Mouse (Mus musculus) right cerebral cortex, postnatal 10 days (tissue): ENCODE measurements around the gene Tango2.
A peak's percentile ranks its signal among the peaks of the same experiment; 100 is the strongest.

ENCODE experiments used
- DNase-seq, 2 experiments: peaks; one replicate each; pipeline ENCODE4 v3.0.0; 2021; ENCODE audit warnings: low spot score in 2 of 2

Tango2 gene

DNA sequence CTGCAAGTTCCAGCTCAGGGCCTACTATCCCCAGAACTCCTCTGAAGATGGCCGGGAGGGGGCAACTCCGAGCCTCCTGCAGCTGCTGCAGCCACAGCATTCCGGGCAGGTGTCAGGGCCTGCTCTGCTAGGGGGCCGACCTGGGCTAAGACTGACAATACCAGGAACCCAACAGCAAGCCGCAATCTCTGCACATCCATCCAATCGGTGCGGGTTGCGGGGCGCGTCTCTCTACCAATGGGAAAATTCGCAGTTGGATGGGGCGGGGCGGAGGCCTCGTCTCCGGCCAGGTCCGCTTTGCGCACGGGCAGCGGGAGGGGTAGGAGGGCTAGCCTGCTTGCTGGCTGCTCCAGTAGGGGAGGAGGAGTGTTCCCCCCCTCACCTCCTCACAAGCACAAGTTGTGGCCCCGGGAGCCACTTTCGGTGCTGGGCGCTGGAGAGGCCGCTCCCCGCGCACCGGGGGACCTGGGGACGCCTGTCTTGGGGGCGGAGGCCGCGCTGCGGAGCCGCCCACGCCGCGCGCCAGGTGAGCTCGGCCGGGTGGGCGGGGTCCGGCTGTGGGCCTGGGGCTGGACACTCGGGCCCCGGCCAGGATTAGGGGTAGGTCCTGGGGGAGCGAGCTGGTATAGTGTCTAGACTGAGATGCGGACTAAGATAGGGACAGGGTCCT lies at the start of gene Tango2, which contains the start of gene Arvcf:
TSS of gene Tango2 (minus strand) at position 173 of the 670 bp plus-strand sequence.
TSS of gene Arvcf (plus strand) at position 252 of the 670 bp plus-strand sequence.
- DNase-seq = peak; percentile 96 to 97

DNA sequence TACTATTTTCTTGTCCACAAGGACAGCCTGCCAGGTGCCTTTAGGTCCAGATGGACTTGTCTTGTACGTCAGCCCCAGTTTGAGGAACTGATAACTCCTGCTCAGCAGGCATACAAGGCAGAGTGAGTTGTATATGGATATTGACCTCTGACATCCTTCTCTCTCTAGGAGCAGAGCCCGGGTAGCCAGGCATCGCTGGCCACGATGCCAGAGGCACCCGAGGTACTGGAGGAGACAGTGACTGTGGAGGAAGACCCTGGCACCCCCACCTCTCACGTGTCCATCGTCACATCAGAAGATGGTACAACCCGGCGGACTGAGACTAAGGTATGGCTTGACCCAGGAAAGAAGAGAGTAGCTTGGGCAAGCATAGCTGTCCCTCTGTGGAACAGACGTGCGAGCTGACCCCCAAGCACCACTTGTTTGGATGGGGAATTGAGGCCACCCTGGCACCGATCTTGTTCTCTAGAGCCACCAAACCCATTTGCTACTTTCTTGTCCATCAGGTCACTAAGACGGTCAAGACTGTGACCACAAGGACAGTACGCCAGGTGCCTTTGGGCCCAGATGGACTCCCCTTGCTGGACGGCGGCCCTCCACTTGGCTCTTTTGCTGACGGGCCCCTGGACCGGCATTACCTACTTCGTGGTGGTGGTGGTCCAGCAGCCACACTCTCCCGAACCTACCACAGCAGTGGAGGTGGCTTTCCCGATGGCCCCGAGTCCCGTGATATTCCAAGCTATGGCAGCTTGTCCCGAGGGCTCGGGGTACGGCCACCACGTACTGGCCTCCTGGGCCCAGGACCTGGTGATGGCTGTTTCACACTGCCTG lies 49.1 kb upstream of the Tango2 start:
- DNase-seq = no peak

DNA sequence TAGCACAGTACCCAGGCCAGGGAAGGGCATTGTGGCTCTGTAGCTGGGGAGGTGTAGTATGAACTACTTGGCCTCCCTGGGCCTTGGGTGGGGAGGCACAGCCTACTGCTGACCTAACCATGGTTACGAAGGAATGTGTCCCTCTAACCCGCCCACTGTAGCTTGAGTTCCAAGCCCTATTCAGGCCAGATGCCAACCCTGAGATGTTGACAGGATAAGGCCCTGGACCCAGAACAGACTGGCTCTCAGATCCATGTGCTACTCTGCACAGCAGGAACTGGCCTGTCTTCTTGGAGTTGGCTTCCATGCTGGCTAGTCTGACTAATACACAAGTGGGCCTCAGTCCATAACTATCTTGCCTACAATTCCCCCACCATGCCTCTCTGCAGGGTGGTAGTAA lies 48.3 kb upstream of the Tango2 start:
- DNase-seq = peak in 1 of 2 experiments; percentile 64

DNA sequence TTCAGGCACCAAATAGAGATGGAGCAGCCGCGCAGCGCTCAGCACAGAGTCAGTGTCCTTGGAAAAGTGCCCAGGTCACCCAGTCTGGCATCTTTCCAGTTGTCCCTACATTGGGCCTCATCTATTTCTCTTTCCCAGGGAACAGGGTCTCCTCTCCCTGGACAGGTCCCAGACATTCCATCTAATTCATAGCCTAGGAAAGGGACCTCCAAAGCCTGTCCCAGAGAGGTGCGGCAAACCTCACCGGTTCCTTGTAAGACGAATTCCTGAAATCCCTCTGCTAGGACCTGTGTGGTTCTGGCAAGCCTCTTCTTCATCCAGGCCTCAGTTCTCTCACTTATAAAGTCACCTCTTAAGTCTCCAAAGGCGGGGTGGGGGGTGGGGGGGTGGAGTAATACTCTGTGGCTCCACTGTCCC lies 47.7 kb upstream of the Tango2 start:
- DNase-seq = peak in 1 of 2 experiments; percentile 52

DNA sequence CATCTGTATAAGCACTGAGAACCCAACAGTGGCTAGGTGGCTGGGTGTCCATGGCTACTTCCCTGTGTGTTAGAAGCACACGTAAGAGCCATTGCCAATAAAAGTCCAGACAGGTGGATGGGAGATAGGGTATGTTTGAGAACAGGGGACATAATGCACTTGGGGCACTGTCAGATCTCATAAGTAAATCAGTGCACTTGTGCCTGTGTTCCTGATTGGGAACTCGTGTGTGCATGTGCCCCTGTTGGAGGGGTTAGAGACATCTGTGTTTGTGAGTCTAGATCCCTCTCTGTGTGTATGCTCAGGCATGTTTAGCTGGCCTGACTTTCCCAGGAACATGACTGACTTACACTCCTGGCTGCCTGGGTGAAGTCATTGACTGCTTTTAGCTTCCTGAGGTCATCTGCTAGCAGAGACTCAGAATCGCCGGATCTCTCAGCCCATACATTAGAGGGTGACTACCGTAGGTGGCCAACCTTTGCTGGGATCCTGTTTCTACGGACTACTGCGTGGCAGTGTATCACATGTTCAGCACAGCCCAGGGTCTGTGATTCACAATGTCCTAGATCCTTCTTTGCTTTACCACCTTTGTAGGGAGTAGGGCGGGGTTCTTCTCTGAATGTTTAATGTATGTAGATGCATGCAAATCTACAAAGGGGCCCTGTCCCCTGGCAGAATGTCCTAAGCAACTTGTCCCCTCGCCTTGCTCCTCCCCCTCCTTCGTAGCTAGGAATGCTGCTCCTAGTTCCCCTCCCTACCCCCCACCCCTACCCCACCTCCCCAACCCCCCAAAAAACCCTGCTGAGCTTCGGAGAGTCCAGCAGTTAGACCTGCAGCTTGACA lies 47.1 kb upstream of the Tango2 start:
- peak in 1 of 2 experiments; percentile 32 for DNase-seq

DNA sequence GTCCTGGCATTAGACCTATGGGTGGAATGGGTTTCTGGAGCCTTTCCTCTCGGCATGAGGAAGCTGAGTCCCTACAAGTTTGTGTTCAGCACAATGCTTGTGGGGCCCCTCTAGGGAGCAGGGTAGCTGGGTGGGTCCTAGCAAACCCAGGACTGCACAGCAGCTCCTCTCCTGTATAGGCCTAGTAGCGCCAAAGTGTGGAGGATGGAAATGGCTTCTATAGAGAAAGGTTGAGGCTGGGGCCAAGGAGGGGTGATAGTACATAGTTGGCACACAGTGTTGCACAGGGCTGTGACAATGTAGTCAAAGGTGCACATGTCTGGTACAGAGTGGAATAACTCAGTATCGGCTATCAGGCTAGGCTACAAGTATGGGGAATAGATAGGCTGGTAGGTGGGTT lies 46.2 kb upstream of the Tango2 start:
- DNase-seq = no peak

DNA sequence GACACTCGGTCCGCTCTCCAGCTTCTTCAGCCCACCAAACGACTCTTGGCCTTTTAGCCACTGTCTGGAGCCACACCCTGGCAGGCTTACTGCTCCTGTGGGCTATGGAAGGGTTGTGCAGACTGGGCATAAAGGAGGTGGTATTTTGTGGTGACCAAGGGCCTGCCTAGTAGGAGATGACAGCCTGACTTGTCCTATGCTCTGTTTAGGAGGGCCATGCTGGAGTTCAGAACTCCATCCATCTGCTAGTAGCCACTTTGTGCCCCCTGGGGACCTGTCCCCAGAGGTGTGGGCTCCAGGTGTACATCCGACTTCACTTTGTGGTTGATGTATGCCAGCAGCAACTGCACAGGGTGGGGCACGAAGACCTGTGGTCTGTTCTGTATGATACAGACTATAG lies 45.7 kb upstream of the Tango2 start:
- DNase-seq = peak in 1 of 2 experiments; percentile 30

DNA sequence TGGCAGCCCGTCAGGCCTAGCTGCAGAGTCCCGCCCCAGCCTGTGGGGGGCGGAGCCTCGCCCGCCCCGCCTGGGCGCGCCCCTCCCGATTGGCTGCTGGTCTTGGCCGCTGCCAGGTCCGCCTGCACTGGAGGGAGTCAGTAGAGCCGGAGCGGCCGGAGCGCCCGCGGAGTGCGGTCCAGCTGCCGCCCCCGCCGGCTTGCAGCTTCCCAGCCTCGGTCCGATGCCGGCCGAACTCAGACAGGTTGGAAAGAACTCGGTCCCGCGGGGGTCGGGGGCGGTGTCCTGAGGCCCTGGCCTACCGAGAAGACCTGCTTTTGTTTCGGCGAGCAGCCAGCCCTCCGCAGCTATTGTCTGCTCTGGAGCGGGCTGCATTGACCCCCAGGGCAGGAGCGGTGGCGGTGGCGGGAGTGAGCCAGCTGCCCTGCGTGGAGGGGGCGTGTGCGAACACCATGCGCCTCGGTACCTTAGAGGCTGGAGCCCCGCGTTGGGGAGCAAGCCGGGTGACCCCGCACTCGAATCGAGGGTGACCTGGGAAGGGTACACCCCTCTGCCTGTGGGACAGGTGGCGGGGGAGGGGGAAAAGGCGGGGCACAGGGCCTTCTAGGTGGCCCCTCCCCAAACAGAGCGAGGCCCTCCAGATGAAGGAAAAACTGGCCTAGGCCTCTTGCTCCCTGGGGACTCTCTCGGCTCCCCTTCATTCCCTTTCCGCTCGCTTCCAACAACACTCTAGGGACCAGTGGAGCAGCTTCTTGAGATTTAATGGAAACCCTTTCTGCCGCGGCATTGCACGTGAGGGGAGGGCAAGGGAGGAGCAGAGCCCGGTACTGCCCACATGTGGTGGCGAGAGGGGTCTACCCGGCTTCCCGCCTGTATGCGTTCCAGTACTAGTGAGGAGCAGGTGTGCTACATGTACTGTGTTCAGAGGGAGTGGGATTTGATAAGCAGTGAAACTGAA lies 44.8 kb upstream of the Tango2 start:
- DNase-seq = peak; percentile 79

DNA sequence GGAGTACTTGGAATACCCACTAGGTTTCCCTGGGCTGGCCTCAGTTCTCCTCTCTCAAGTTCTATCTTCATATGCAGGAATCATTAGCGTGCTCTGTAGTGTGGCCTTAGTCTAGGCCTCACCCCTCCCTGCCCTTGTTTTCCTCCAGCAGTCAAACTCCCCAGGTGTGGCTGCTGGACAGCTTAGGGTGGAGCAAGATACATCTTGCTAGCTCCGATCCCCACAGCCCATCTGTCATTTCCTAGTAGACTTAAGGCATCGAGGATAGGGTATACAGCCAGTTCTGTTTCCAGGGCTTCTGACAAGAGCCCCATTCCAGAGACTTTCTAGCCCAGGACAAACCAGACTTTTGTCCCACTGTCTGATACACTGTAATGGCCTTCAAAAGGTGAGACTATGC lies 43.8 kb upstream of the Tango2 start:
- DNase-seq = no peak

DNA sequence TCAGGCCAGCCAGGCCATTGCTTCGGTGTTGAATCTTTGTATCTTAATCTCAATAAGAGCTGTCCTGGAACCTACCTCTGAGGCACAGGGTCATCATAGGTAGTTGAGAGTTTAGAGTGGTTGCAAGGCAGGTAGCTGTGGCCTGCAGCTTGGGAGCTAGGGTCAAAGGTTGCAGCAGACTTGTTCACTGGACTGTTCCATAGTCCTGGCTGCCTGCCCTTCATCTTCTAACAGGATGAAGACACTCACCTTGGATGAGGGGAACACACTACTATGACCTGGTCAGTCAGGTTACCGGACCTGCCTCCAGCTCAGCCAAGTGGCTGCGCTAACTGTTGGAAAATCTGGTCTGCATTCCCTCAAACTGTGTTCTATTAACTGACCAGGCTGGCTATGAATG lies 43.2 kb upstream of the Tango2 start:
- peak in 1 of 2 experiments; percentile 40 for DNase-seq

DNA sequence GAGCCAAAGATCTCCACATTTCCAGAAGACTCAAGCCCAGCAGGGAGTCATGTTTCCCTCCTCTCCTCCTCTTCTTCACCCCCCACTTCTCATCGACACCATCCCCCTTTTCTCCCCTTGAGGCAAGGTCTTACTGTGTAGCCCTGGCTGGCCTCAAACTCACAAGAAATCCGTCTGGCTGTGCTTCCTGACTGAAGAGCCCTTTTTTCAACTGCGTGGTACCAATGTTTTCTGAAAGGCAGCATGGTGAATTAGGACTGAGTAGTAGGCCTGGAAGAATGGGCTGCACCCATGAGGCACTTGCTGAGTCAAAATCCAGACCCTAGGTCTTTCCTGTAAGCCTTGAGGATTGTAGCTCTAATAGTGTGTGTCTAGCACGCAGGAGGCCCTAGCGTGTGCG lies 42.5 kb upstream of the Tango2 start:
- no peak for DNase-seq

DNA sequence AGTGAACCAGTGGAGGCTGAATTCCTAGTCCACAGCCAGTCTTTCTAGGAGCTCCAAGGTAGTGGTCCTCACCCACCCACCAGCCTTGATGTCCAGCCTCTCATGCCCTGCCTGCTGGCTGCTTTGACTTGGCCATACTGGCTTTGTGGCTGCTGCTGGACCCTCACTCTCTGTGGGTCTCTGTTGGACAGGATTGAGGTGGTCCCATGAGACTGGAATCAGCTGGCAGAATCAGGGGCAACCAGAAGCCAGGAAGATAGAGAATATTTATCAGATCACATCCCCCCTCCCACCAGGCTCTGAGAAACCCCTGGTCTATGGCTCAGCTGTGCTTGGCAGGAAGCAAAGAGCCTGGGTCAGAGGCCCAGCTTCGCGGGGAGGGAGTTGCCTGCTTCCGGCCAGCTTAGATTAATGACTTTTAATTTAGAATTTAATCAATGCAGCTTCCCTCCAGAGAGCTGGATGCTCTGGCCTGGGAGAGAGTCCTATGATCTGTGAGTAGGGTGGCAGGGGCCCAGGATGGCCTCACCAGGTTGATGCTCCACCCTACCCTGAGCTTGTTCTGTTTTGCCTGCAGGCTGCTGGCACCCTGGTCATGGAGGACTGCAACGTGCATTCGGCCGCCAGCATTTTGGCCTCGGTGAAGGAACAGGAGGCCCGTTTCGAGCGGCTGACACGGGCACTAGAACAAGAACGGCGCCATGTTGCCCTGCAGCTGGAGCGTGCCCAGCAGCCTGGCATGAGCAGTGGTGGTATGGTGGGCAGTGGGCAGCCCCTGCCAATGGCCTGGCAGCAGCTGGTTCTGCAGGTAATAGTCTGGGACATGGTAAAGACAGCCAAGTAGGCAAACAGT lies 40.9 kb upstream of the Tango2 start:
- peak in 1 of 2 experiments; percentile 31 for DNase-seq

DNA sequence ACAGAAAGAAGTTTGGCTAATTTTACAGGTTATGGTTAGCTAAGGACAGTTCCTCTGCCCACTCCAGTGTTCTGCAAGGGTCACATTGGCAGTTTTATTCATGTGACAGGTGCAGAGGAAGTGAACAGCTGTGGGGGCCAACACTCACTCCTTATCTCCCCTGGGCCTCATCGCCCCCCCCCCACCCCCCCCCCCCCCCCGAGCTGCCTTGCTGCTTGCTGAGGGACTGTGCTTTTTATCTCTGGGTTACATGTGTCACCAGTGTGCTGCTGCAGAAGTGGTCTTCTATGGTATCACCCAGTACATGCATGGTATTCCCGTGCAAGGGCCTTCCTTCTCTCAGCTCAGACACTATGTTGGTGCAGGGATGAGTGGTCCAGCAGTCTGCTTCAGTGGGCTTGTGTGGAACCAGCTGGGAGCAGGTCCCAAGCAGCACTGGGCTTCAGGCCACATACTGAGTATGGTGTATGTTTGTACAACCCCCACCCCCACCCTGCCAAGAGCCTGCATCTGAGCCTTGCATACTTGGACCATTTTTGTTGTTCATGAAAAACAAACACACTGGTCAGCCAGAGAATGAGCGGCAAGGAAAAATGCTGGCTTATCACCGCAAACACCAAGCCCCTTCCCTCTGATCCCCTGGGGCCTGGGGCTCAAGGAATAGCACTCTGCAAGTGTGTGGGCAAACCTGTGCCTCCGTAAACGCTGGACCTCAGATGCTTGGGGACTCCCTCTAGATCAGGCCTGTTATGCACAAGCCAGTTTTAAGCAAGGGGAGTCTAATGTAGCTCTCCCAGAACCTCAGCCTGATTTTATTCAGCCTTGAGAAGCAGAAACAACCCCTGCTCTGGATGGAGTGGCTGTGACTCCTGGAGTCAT lies 40.0 kb upstream of the Tango2 start:
- peak; percentile 42 to 53 for DNase-seq

DNA sequence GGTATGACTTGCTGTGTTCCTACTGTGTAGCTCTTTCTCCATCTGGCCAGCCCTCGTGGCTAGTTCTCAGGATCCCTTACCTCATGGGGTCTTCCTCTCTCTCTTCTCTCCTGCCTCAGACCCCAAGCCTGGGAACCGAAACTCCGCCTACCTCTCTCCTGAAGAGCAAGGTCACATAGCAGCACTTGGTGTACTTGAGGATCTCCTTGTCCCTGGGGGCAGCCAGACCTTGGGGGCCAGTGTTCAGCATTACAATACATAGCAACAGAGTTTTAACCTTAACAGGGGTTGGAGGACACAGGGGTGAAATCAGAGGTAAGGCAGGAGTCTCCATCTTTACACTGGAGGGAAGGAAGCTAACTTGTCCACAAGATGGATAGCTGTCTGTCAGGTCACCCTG lies 39.1 kb upstream of the Tango2 start:
- no peak for DNase-seq

DNA sequence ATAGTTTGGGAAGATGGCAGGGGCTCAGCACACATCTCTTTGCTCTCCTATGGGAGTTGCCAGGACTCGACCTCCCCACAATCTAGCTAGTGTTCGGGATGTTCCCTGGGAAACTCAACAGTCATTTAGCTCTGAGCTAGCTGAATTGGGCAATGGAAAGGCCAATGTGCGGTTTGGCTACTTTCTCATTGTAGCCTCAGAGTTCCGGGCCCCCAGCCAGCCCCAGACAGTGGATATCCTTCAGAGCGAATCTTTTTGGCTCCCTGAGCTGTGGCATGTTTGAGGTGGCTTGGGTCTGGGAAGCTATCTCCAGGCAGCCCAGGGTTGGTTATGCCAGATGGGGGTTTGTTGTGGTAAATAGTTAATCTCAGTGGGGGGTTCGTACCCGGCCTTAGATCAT lies 38.5 kb upstream of the Tango2 start:
- peak; percentile 42 to 48 for DNase-seq

DNA sequence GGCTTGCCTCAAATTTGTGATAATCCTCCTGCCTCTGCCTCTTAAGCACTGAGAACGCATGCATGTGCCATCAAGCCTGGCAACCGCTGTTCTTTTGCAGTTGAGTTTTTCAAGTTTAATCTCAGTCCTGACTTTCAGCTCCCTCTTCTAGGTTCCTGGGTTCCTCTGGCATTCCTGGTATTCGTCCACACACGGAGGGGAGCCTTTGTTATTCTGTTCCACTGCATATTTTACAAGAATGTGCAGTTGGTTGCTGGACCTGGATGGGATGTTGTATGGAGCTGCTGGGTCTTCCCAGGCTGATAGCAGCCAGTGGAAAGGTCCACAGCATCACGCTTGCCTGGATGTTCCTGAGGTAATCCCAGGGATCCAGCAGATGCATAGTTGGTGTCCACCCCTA lies 37.5 kb upstream of the Tango2 start:
- no peak for DNase-seq

DNA sequence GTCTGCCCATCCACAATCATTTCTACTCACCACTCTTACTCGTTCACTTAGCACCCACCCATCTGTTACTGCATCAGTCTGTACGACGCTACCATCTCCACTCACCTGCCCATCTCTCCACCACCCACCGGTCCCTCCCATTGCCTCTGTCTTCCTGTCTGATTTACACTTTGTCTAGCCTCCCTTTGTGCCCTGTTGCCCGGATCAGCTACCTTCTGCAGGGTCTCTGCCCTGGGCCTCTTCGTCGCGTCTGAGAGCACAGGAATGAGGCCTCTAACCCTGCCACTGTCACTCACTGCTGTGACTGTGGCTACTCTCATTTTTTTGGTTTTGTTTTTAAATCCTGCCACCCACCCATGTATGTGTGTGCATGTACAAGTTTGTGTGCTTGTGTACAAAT lies 36.8 kb upstream of the Tango2 start:
- DNase-seq = no peak

DNA sequence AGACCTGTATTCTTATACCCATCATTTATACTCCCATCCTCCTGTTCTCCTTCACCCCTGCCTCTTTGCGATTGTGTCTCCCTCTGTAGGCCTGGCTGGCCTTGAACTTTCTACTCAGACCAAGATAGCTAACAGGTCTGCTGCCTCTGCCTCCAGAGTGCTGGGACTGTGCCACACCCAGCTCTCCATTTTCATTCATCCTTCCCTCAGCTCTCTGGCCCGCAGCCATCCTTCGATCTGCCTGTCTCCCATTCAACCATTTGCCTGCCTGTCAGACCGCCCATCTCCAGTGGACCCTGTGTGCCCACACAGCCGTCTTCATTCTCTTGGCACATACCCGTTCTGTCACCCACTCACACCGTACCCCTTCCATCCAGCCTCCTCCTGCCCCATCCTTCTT lies 36.3 kb upstream of the Tango2 start:
- peak; percentile 63 to 64 for DNase-seq

DNA sequence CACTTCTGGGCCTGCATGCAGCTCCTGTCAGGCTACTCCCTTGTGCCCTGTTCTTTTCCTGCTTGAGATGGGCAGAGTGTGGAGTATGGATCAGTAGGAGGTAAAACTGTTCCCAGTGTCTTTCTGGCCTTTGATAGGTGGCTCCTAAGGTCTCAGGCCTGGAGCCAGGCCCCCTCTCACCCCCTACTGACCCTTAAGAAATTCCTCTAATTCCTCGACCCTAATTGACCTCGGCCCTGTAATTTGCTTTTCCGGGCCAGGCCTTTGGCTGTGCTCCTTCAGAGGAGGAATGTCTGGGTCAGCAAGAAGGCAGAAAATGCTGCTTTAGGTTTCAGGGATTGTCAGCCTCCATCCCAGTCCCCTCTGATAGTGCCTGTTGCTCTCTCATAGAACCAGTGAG lies 35.9 kb upstream of the Tango2 start:
- DNase-seq = no peak
